In the genomic region with DNA sequence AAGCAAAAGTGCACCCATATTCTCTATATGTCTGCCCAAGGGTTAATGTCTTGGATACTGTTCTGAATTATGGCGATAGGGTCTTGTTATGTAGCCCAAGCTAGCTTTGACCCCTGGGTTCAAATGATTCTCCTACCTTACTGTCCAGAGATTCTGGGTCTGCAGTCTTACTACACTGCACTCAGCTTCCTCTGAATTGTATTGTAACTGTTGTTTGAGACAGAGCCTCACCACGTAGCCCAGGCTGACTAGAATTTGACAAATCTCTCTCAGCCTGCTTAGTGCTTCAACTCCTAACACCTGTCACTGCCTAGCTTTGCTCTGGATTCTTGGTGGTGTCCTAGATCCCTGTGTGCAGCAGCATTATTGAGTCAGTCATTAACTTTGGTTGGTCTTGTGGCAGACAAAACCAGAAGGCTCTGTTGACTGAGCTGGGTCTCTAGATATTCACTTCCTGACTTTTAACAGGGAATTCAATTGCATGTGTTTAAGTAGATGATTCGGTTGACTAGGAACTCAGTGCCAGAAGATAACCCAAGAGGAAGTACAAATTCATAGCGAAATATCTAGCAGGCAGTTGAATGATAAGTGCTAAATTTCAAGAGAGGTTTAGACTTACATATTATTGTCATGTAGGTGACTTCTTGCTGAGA, we compare ENCODE assay signal across 1 mouse cellular context.
A peak's percentile ranks its signal among the peaks of the same experiment; 100 is the strongest.
TF ChIP-seq lines count a peak whose summit lies in the region.

No protein-coding gene starts in this region.

TF ChIP-seq in MEL, 35 proteins besides CTCF, POLR2A, EP300 and RAD21 (continued from another document):
- TF ChIP-seq SIN3A (IDR thresholded peaks at IDR 0.05; ENCODE audit: low read length) (peak; percentile 96), KAT2A (conservative IDR thresholded peaks at IDR 0.05; ENCODE audit: low read depth, low read length) (0 out of 2 replicates have a peak, but pooled peaks have one; percentile 31), POLR2AphosphoS2 (IDR thresholded peaks at IDR 0.05; ENCODE audit: low read length) (peak; percentile 62; the same call in 1 of the 2 replicates), MAZ (IDR thresholded peaks at IDR 0.05; ENCODE audit: low read depth, low read length) (no peak), ZMIZ1 (IDR thresholded peaks at IDR 0.05; ENCODE audit: low read depth, low read length) (peak; percentile 66; the same call in 1 of the 2 replicates), ZC3H11A (IDR thresholded peaks at IDR 0.05; ENCODE audit: low read depth, low read length) (no peak), CHD2 (IDR thresholded peaks at IDR 0.05; ENCODE audit: low read length) (no peak; the same call in 1 of the 2 replicates), MAX (IDR thresholded peaks at IDR 0.05; ENCODE audit: low read length) (peak; percentile 63; the same call in 1 of the 2 replicates), GABPA (IDR thresholded peaks at IDR 0.05; ENCODE audit: low read depth, low read length) (no peak), MXI1 (IDR thresholded peaks at IDR 0.05; ENCODE audit: low read depth, low read length) (peak; percentile 90), MEF2A (IDR thresholded peaks at IDR 0.05; ENCODE audit: extremely low read depth, insufficient replicate concordance, low read depth, low read length, poor library complexity, severe bottlenecking) (no peak), ZKSCAN1 (IDR thresholded peaks at IDR 0.05; ENCODE audit: low read depth, low read length) (no peak), GATA1 (IDR thresholded peaks at IDR 0.05; ENCODE audit: low read depth, low read length) (peak; percentile 99), CHD1 (IDR thresholded peaks at IDR 0.05; ENCODE audit: low read depth, low read length) (0 out of 2 replicates have a peak, but pooled peaks have one; percentile 90), ETS1 (IDR thresholded peaks at IDR 0.05; ENCODE audit: low read depth, low read length) (peak; percentile 94), MYB (IDR thresholded peaks at IDR 0.05; ENCODE audit: low read depth, low read length) (peak; percentile 94), E2F4 (IDR thresholded peaks at IDR 0.05; ENCODE audit: borderline replicate concordance, low read depth, low read length) (no peak), UBTF (IDR thresholded peaks at IDR 0.05; ENCODE audit: borderline replicate concordance, insufficient read depth, low read depth, low read length) (no peak), MYC (IDR thresholded peaks at IDR 0.05; ENCODE audit: low read depth, low read length) (peak; percentile 91), JUND (IDR thresholded peaks at IDR 0.05; ENCODE audit: low read depth, low read length) (peak; percentile 68; the same call in 1 of the 2 replicates)
